Mouse (Mus musculus): ENCODE results near the gene Mbd3. TPM values are rescaled to one million over a fixed set of nuclear protein-coding genes. Genes with fewer than 3 reads are reported as not detected.

The Mbd3 gene
- polyA plus RNA-seq, 1 experiment: 85.7 TPM

DNA sequence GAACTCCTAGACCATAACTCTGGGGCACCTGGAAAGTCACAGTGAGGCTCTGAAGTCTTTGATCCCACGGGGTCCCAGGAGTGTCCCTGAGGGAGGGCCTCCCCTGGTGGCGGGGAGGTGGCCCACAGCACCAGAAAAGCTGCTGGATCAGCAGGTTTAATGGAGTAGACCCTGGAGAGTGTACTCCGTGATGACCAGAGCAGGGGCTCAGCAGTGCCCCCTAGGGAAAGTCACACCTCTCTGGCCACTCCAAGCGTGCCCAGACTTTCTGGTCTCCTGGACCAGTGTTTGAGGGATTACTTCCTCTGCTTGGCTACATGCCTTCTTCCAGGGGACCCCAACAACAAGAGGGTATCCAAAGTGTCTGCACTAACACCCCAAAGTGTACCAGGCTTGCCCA is 15.9 kb downstream of the Mbd3 start:
- H3K27ac ChIP-seq (ENCODE audit: insufficient read depth, low read depth, low read length): no peak overlapping the region
- H3K27me3 ChIP-seq (ENCODE audit: control insufficient read depth, insufficient read depth, low read length): no peaks in the 10 kb centered on the region
- peaks cover 15% of the 10 kb centered on the region for H3K4me1 ChIP-seq (ENCODE audit: control insufficient read depth, insufficient read depth, insufficient read length, low read length)
- H3K4me3 ChIP-seq (ENCODE audit: low read depth, low read length): no peak overlapping the region
- 72% methylated on average over 4 of the region's 4 CpGs for WGBS
- TF ChIP-seq CTCF (IDR thresholded peaks at IDR 0.05; ENCODE audit: extremely low read depth, insufficient read length, insufficient replicate concordance, low read depth, low read length): no peak
- TF ChIP-seq POLR2A (IDR thresholded peaks at IDR 0.05; ENCODE audit: low read depth, low read length): no peak
- peaks cover 12% of the 10 kb centered on the region for H3K36me3 ChIP-seq (ENCODE audit: control insufficient read depth, insufficient read depth, low read length)

DNA sequence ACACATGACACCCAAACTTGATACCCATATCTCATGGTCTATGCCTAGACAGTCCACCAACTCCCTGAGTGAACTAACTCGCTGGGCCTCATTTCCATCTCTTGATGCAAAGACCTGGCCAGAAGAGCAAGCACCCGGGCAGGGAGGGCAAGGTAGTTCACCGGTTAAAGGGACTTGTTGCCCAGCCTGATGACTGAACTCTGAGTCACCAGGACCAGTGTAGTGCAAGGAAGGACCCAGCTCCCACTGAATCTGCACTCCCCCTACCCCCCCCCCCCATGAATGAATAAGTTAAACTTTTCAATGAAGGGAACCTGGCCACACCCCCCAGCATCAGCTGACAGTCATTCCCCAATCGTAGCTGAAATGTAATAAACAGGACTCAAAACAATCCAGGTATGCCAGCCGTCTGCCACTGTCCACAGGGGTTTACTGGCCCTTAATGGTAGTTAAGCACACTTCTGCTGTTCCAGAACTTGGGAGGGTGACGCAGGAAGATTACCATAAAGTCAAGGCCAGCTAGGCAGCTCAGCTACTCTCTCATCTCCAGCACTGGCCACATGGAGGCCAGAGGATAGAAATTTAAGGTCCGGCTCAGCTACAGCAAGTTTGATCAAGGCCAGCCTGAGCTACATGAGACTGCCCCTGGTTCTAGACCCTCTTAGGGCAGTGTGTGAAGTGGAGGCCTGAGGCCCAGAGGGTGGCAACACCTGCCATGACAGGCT is 16.5 kb downstream of the Mbd3 start:
- no peak overlapping the region for H3K4me3 ChIP-seq (ENCODE audit: low read depth, low read length)
- peaks cover 10% of the 10 kb centered on the region for H3K4me1 ChIP-seq (ENCODE audit: control insufficient read depth, insufficient read depth, insufficient read length, low read length)
- H3K27me3 ChIP-seq (ENCODE audit: control insufficient read depth, insufficient read depth, low read length): no peaks in the 10 kb centered on the region
- no peak overlapping the region for H3K27ac ChIP-seq (ENCODE audit: insufficient read depth, low read depth, low read length)
- peaks cover 12% of the 10 kb centered on the region for H3K36me3 ChIP-seq (ENCODE audit: control insufficient read depth, insufficient read depth, low read length)
- TF ChIP-seq CTCF (IDR thresholded peaks at IDR 0.05; ENCODE audit: extremely low read depth, insufficient read length, insufficient replicate concordance, low read depth, low read length) (no peak), POLR2A (IDR thresholded peaks at IDR 0.05; ENCODE audit: low read depth, low read length) (no peak)
- WGBS: 91% methylated on average over 7 of the region's 7 CpGs

DNA sequence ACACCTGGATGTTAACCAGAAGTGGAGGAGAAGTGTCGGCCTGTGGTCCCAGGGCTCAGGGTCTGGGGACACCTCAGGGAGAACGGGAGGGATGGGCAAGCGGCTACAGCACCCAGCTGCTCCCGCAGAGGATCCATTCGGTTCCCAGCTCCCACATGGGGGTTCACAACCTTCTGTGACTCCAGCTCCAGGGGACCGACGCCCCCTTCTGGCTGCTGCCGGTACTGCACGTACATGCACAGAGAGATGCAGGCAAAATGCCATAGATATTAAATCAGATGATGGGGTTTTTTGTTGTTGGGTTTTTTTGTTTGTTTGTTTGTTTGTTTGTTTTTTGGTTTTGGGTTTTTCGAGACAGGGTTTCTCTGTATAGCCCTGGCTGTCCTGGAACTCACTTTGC is 21.6 kb downstream of the Mbd3 start:
- no peaks in the 10 kb centered on the region for H3K4me1 ChIP-seq (ENCODE audit: control insufficient read depth, insufficient read depth, insufficient read length, low read length)
- H3K27ac ChIP-seq (ENCODE audit: insufficient read depth, low read depth, low read length): no peak overlapping the region
- 50% methylated on average over 10 of the region's 10 CpGs for WGBS
- no peaks in the 10 kb centered on the region for H3K27me3 ChIP-seq (ENCODE audit: control insufficient read depth, insufficient read depth, low read length)
- H3K36me3 ChIP-seq (ENCODE audit: control insufficient read depth, insufficient read depth, low read length): peaks cover 12% of the 10 kb centered on the region
- no peak overlapping the region for H3K4me3 ChIP-seq (ENCODE audit: low read depth, low read length)
- peak; percentile 67; the same call in 1 of the 2 replicates for TF ChIP-seq CTCF (IDR thresholded peaks at IDR 0.05; ENCODE audit: extremely low read depth, insufficient read length, insufficient replicate concordance, low read depth, low read length)
- TF ChIP-seq POLR2A (IDR thresholded peaks at IDR 0.05; ENCODE audit: low read depth, low read length): no peak

DNA sequence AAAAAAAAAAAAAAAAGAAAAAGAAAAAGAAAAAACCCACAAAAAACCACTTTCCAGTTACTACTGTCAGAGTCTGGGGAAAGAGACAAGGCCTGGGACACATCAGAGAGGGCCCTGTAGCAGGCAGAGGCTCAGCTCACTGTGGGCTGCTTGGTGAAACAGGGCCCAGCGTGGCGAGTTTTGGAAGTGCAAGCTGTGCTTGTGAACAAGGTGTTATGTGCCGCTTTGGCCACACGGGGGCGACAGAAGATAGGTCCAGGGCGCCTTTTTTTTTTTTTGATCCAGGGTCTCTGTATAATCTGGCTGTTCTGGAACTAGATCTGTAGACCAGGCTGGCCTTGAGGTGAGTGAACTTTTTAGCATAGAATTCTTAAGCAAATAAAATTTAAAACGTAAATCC is 23.2 kb downstream of the Mbd3 start:
- TF ChIP-seq POLR2A (IDR thresholded peaks at IDR 0.05; ENCODE audit: low read depth, low read length) (no peak), CTCF (IDR thresholded peaks at IDR 0.05; ENCODE audit: extremely low read depth, insufficient read length, insufficient replicate concordance, low read depth, low read length) (peak; percentile 95)
- H3K27me3 ChIP-seq (ENCODE audit: control insufficient read depth, insufficient read depth, low read length): no peaks in the 10 kb centered on the region
- H3K36me3 ChIP-seq (ENCODE audit: control insufficient read depth, insufficient read depth, low read length): peaks cover 4% of the 10 kb centered on the region
- no peak overlapping the region for H3K4me3 ChIP-seq (ENCODE audit: low read depth, low read length)
- H3K4me1 ChIP-seq (ENCODE audit: control insufficient read depth, insufficient read depth, insufficient read length, low read length): no peaks in the 10 kb centered on the region
- WGBS: 1% methylated on average over 7 of the region's 7 CpGs
- H3K27ac ChIP-seq (ENCODE audit: insufficient read depth, low read depth, low read length): no peak overlapping the region

DNA sequence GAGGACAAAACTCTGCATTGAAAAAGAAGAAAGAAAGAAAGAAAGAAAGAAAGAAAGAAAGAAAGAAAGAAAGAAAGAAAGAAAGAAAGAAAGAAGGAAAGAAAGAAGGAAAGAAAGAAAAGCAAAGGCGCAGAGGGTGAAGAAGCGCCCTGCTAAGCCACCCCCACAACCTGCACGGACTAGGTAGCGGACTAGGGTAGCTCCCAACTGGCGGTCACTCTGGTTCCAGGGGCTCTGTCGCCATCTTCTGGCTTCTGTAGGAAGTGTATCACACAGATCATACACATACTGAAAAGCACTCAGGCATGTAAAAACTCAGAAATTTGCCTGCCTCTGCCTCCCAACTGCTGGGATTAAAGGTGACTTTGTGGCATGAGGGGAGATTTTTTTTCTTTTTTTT is 25.3 kb downstream of the Mbd3 start:
- 26% methylated on average over 6 of the region's 6 CpGs for WGBS
- Histone ChIP-seq H3K4me3 (ENCODE audit: low read depth, low read length) (no peak overlapping the region), H3K27ac (ENCODE audit: insufficient read depth, low read depth, low read length) (no peak overlapping the region), H3K27me3 (ENCODE audit: control insufficient read depth, insufficient read depth, low read length) (no peaks in the 10 kb centered on the region), H3K4me1 (ENCODE audit: control insufficient read depth, insufficient read depth, insufficient read length, low read length) (no peaks in the 10 kb centered on the region), H3K36me3 (ENCODE audit: control insufficient read depth, insufficient read depth, low read length) (no peaks in the 10 kb centered on the region)
- TF ChIP-seq CTCF (IDR thresholded peaks at IDR 0.05; ENCODE audit: extremely low read depth, insufficient read length, insufficient replicate concordance, low read depth, low read length): peak; percentile 69; the same call in 1 of the 2 replicates
- TF ChIP-seq POLR2A (IDR thresholded peaks at IDR 0.05; ENCODE audit: low read depth, low read length): no peak

DNA sequence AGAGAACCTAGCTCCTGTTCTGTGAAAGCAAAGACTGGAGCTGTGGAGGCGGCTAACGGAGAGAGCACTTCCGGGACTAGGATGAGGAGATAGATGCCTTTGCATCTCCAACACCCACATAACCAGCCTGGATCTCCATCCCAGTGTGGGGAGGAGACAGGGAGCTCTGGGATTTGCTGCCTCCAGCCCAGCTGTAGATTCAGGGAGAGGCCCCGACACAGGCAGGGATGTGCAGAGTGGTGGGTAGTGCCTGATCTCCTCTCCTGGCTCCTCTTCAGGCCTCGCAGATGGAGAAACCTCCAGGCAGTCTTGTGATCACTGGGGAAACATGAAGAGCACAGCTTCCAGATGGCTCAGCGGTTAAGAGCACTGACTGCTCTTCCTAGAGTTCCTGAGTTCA is 26.6 kb downstream of the Mbd3 start:
- TF ChIP-seq CTCF (IDR thresholded peaks at IDR 0.05; ENCODE audit: extremely low read depth, insufficient read length, insufficient replicate concordance, low read depth, low read length): no peak
- TF ChIP-seq POLR2A (IDR thresholded peaks at IDR 0.05; ENCODE audit: low read depth, low read length): no peak
- no peaks in the 10 kb centered on the region for H3K4me1 ChIP-seq (ENCODE audit: control insufficient read depth, insufficient read depth, insufficient read length, low read length)
- no peak overlapping the region for H3K27ac ChIP-seq (ENCODE audit: insufficient read depth, low read depth, low read length)
- H3K4me3 ChIP-seq (ENCODE audit: low read depth, low read length): no peak overlapping the region
- 82% methylated on average over 6 of the region's 6 CpGs for WGBS
- no peaks in the 10 kb centered on the region for H3K27me3 ChIP-seq (ENCODE audit: control insufficient read depth, insufficient read depth, low read length)
- no peaks in the 10 kb centered on the region for H3K36me3 ChIP-seq (ENCODE audit: control insufficient read depth, insufficient read depth, low read length)

DNA sequence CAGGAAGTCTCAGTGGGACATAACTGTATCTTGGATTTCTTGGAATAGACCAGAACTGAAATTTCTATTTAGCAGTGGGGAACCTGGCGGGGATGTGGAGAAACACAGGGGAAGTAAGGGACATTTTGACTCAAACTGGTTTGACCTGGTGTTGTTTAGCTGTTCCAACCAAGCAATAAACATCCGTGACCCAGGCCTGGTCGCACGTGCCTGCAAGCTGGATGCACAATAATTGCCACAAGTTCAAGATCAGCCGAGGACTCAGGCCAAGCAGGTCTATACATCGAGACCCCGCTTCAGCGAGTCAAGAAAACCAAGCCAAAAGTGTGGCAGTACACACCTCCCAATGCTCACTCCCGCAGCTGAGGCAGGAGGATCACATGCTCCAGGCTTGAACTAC is 27.4 kb downstream of the Mbd3 start:
- Histone ChIP-seq H3K4me1 (ENCODE audit: control insufficient read depth, insufficient read depth, insufficient read length, low read length) (peaks cover 6% of the 10 kb centered on the region), H3K27ac (ENCODE audit: insufficient read depth, low read depth, low read length) (no peak overlapping the region), H3K36me3 (ENCODE audit: control insufficient read depth, insufficient read depth, low read length) (no peaks in the 10 kb centered on the region), H3K4me3 (ENCODE audit: low read depth, low read length) (no peak overlapping the region), H3K27me3 (ENCODE audit: control insufficient read depth, insufficient read depth, low read length) (no peaks in the 10 kb centered on the region)
- no peak for TF ChIP-seq CTCF (IDR thresholded peaks at IDR 0.05; ENCODE audit: extremely low read depth, insufficient read length, insufficient replicate concordance, low read depth, low read length)
- no peak for TF ChIP-seq POLR2A (IDR thresholded peaks at IDR 0.05; ENCODE audit: low read depth, low read length)
- WGBS: 60% methylated on average over 9 of the region's 9 CpGs
